Mouse (Mus musculus): ENCODE measurements at regions not wholly inside any gene's neighbourhood (a gene's known extent, or its start where the extent isn't known, plus 50 kb on each side); places are given as distances from the start of the nearest gene placed in this dataset.

- no peaks in the 10 kb centered on the region for H3K9me3 ChIP-seq (replicated peaks; ENCODE audit: control insufficient read depth, low read length)
- no peak overlapping the region for H3K9ac ChIP-seq (ENCODE audit: low read depth, low read length)
- no peaks in the 10 kb centered on the region for H3K4me1 ChIP-seq (ENCODE audit: control insufficient read depth, low read depth, low read length)
- no peak overlapping the region for H3K27ac ChIP-seq (ENCODE audit: low read length)
- no peaks in the 10 kb centered on the region for H3K36me3 ChIP-seq (ENCODE audit: control insufficient read depth, insufficient read depth)
- no peak for ATAC-seq (ENCODE audit: low read depth)
- no peaks in the 10 kb centered on the region for H3K27me3 ChIP-seq (ENCODE audit: control insufficient read depth, insufficient read depth, low read depth, low read length)
- no peak overlapping the region for H3K4me2 ChIP-seq (ENCODE audit: low read depth, low read length)
- H3K4me3 ChIP-seq (ENCODE audit: low read depth, low read length), result no peak overlapping the region
- 50% methylated on average over 5 of the region's 5 CpGs for WGBS (ENCODE audit: insufficient replicate concordance)
These were observed 85.0 kb downstream of the Glrx3 start for GRCm38 (mm10) chr7:137522450-137522849.

GRCm38 (mm10) chr7:137533476-137533875 lies 96.1 kb downstream of the Glrx3 start:
- Histone ChIP-seq H3K36me3 (ENCODE audit: control insufficient read depth, insufficient read depth) (no peaks in the 10 kb centered on the region), H3K9ac (ENCODE audit: low read depth, low read length) (no peak overlapping the region), H3K4me1 (ENCODE audit: control insufficient read depth, low read depth, low read length) (no peaks in the 10 kb centered on the region), H3K4me2 (ENCODE audit: low read depth, low read length) (no peak overlapping the region), H3K27me3 (ENCODE audit: control insufficient read depth, insufficient read depth, low read depth, low read length) (no peaks in the 10 kb centered on the region), H3K4me3 (ENCODE audit: low read depth, low read length) (no peak overlapping the region), H3K9me3 (replicated peaks; ENCODE audit: control insufficient read depth, low read length) (no peaks in the 10 kb centered on the region), H3K27ac (ENCODE audit: low read length) (no peak overlapping the region)
- ATAC-seq (ENCODE audit: low read depth), result no peak
- 57% methylated on average over 4 of the region's 4 CpGs for WGBS (ENCODE audit: insufficient replicate concordance)

GRCm38 (mm10) chr7:137549991-137550390 lies 112.6 kb downstream of the Glrx3 start:
- Histone ChIP-seq H3K27ac (ENCODE audit: low read length) (no peak overlapping the region), H3K4me2 (ENCODE audit: low read depth, low read length) (no peak overlapping the region), H3K36me3 (ENCODE audit: control insufficient read depth, insufficient read depth) (no peaks in the 10 kb centered on the region), H3K27me3 (ENCODE audit: control insufficient read depth, insufficient read depth, low read depth, low read length) (no peaks in the 10 kb centered on the region), H3K4me3 (ENCODE audit: low read depth, low read length) (no peak overlapping the region), H3K4me1 (ENCODE audit: control insufficient read depth, low read depth, low read length) (no peaks in the 10 kb centered on the region), H3K9me3 (replicated peaks; ENCODE audit: control insufficient read depth, low read length) (no peaks in the 10 kb centered on the region), H3K9ac (ENCODE audit: low read depth, low read length) (no peak overlapping the region)
- ATAC-seq (ENCODE audit: low read depth), result no peak
- WGBS (ENCODE audit: insufficient replicate concordance), result 19% methylated on average over 2 of the region's 2 CpGs

- no peaks in the 10 kb centered on the region for H3K4me1 ChIP-seq (ENCODE audit: control insufficient read depth, low read depth, low read length)
- H3K4me3 ChIP-seq (ENCODE audit: low read depth, low read length), result no peak overlapping the region
- no peaks in the 10 kb centered on the region for H3K9me3 ChIP-seq (replicated peaks; ENCODE audit: control insufficient read depth, low read length)
- no peak for ATAC-seq (ENCODE audit: low read depth)
- no peak overlapping the region for H3K4me2 ChIP-seq (ENCODE audit: low read depth, low read length)
- H3K36me3 ChIP-seq (ENCODE audit: control insufficient read depth, insufficient read depth), result no peaks in the 10 kb centered on the region
- no peak overlapping the region for H3K9ac ChIP-seq (ENCODE audit: low read depth, low read length)
- WGBS (ENCODE audit: insufficient replicate concordance), result 62% methylated on average over 5 of the region's 5 CpGs
- no peaks in the 10 kb centered on the region for H3K27me3 ChIP-seq (ENCODE audit: control insufficient read depth, insufficient read depth, low read depth, low read length)
- no peak overlapping the region for H3K27ac ChIP-seq (ENCODE audit: low read length)
These were observed 115.3 kb downstream of the Glrx3 start for GRCm38 (mm10) chr7:137552551-137553198.

- no peak overlapping the region for H3K4me2 ChIP-seq (ENCODE audit: low read depth, low read length)
- no peaks in the 10 kb centered on the region for H3K27me3 ChIP-seq (ENCODE audit: control insufficient read depth, insufficient read depth, low read depth, low read length)
- no peak overlapping the region for H3K9ac ChIP-seq (ENCODE audit: low read depth, low read length)
- H3K9me3 ChIP-seq (replicated peaks; ENCODE audit: control insufficient read depth, low read length), result no peaks in the 10 kb centered on the region
- no peaks in the 10 kb centered on the region for H3K36me3 ChIP-seq (ENCODE audit: control insufficient read depth, insufficient read depth)
- no peak for ATAC-seq (ENCODE audit: low read depth)
- 33% methylated on average over 2 of the region's 2 CpGs for WGBS (ENCODE audit: insufficient replicate concordance)
- no peaks in the 10 kb centered on the region for H3K4me1 ChIP-seq (ENCODE audit: control insufficient read depth, low read depth, low read length)
- H3K27ac ChIP-seq (ENCODE audit: low read length), result no peak overlapping the region
- H3K4me3 ChIP-seq (ENCODE audit: low read depth, low read length), result no peak overlapping the region
These were observed 118.1 kb downstream of the Glrx3 start for GRCm38 (mm10) chr7:137555481-137555880.

DNA sequence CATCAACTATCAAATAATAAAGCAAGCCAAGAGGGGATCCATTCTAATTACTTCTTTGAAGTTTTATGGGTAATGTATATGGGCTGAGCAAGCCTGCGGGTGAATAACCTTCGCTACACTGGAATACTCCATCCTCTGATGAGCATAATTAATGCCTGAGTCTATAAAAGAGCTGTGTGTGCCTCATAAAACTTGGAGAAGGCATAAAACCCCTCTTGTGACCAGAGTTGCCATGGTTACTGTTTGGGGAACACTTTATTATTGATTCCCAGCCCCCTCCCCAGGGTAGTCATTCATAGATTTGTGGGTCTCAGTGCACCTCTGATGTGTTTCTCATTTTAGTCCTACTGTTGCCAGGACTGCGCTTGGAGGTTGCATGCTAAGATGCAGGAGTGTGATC lies 120.0 kb downstream of the Glrx3 start:
- H3K4me3 ChIP-seq (ENCODE audit: low read depth, low read length), result no peak overlapping the region
- no peak for ATAC-seq (ENCODE audit: low read depth)
- no peaks in the 10 kb centered on the region for H3K4me1 ChIP-seq (ENCODE audit: control insufficient read depth, low read depth, low read length)
- H3K36me3 ChIP-seq (ENCODE audit: control insufficient read depth, insufficient read depth), result no peaks in the 10 kb centered on the region
- no peak overlapping the region for H3K9ac ChIP-seq (ENCODE audit: low read depth, low read length)
- H3K27me3 ChIP-seq (ENCODE audit: control insufficient read depth, insufficient read depth, low read depth, low read length), result no peaks in the 10 kb centered on the region
- H3K9me3 ChIP-seq (replicated peaks; ENCODE audit: control insufficient read depth, low read length), result no peaks in the 10 kb centered on the region
- no peak overlapping the region for H3K27ac ChIP-seq (ENCODE audit: low read length)
- H3K4me2 ChIP-seq (ENCODE audit: low read depth, low read length), result no peak overlapping the region
- 73% methylated on average over 3 of the region's 3 CpGs for WGBS (ENCODE audit: insufficient replicate concordance)

DNA sequence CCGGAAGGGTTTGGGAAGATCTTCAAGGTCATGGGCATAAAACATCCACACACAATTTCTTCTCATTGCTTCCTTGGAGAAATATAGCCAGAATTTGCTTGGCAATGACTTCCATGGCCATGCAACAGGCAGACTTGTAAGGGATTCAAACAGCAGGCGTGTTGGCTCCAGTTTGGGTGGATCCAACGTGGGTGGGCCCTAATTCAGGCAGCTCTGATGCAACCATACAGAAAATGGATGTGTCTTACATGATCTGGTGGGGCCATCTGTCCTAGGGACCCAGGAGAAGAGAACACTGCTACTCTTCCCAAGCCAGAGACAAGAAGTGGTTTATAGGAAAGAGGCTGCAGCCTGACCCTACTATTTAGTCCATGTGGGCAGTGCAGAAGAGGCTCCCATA lies 121.5 kb downstream of the Glrx3 start:
- WGBS (ENCODE audit: insufficient replicate concordance), result 46% methylated on average over 3 of the region's 3 CpGs
- no peaks in the 10 kb centered on the region for H3K4me1 ChIP-seq (ENCODE audit: control insufficient read depth, low read depth, low read length)

GRCm38 (mm10) chr7:137570199-137570598 lies 132.8 kb downstream of the Glrx3 start:
- no peak for ATAC-seq (ENCODE audit: low read depth)
- WGBS (ENCODE audit: insufficient replicate concordance), result 71% methylated on average over 2 of the region's 2 CpGs
- Histone ChIP-seq H3K4me1 (ENCODE audit: control insufficient read depth, low read depth, low read length) (no peaks in the 10 kb centered on the region), H3K27ac (ENCODE audit: low read length) (no peak overlapping the region), H3K4me2 (ENCODE audit: low read depth, low read length) (no peak overlapping the region), H3K9ac (ENCODE audit: low read depth, low read length) (no peak overlapping the region), H3K27me3 (ENCODE audit: control insufficient read depth, insufficient read depth, low read depth, low read length) (no peaks in the 10 kb centered on the region), H3K9me3 (replicated peaks; ENCODE audit: control insufficient read depth, low read length) (no peaks in the 10 kb centered on the region), H3K36me3 (ENCODE audit: control insufficient read depth, insufficient read depth) (no peaks in the 10 kb centered on the region), H3K4me3 (ENCODE audit: low read depth, low read length) (no peak overlapping the region)

More for the DNA sequence above, 121.5 kb downstream of the Glrx3 start:
- ATAC-seq (ENCODE audit: low read depth), result no peak
- no peak overlapping the region for H3K27ac ChIP-seq (ENCODE audit: low read length)
- no peak overlapping the region for H3K4me2 ChIP-seq (ENCODE audit: low read depth, low read length)
- H3K4me3 ChIP-seq (ENCODE audit: low read depth, low read length), result no peak overlapping the region
- no peaks in the 10 kb centered on the region for H3K36me3 ChIP-seq (ENCODE audit: control insufficient read depth, insufficient read depth)
- H3K9ac ChIP-seq (ENCODE audit: low read depth, low read length), result no peak overlapping the region
- H3K27me3 ChIP-seq (ENCODE audit: control insufficient read depth, insufficient read depth, low read depth, low read length), result no peaks in the 10 kb centered on the region
- no peaks in the 10 kb centered on the region for H3K9me3 ChIP-seq (replicated peaks; ENCODE audit: control insufficient read depth, low read length)

- no peaks in the 10 kb centered on the region for H3K36me3 ChIP-seq (ENCODE audit: control insufficient read depth, insufficient read depth)
- H3K9me3 ChIP-seq (replicated peaks; ENCODE audit: control insufficient read depth, low read length), result no peaks in the 10 kb centered on the region
- H3K4me2 ChIP-seq (ENCODE audit: low read depth, low read length), result no peak overlapping the region
- WGBS (ENCODE audit: insufficient replicate concordance), result 47% methylated on average over 3 of the region's 3 CpGs
- H3K4me1 ChIP-seq (ENCODE audit: control insufficient read depth, low read depth, low read length), result no peaks in the 10 kb centered on the region
- no peaks in the 10 kb centered on the region for H3K27me3 ChIP-seq (ENCODE audit: control insufficient read depth, insufficient read depth, low read depth, low read length)
- no peak overlapping the region for H3K27ac ChIP-seq (ENCODE audit: low read length)
- H3K4me3 ChIP-seq (ENCODE audit: low read depth, low read length), result no peak overlapping the region
- no peak overlapping the region for H3K9ac ChIP-seq (ENCODE audit: low read depth, low read length)
- no peak for ATAC-seq (ENCODE audit: low read depth)
These were observed 138.1 kb downstream of the Glrx3 start for GRCm38 (mm10) chr7:137575491-137575890.

Measured in liver, embryonic 16.5 days (tissue).